Mouse (Mus musculus) gastrocnemius, postnatal 36 days (tissue): ENCODE data around the gene Smarcc1. TPM values are rescaled to one million over a fixed set of nuclear protein-coding genes. Genes with fewer than 3 reads are reported as not detected.
A peak's percentile ranks its signal among the peaks of the same experiment; 100 is the strongest.
"Not testable (repeated sequence)": the region's sequence is repeated elsewhere in the genome, so short reads cannot be mapped to it uniquely, and the experiment has no call there.

ENCODE experiments used
- DNase-seq, 2 experiments: peaks; one replicate each; pipeline ENCODE4 v3.0.0; 2022
- intact Hi-C: fragments of 180-260 bp; cut with DNase I; formaldehyde crosslinking; loops from one replicate; pipeline ENCODE4 v1.15.1; 2025
- total RNA-seq, 2 experiments: library from RNA; stranded (reverse); gene quantifications; 2 replicates each; pipeline ENCODE4 v1.2.3; 2021

Gene Smarcc1
- total RNA-seq, 2 experiments from 2014 or later, result 21.1 to 23.8 TPM

DNA sequence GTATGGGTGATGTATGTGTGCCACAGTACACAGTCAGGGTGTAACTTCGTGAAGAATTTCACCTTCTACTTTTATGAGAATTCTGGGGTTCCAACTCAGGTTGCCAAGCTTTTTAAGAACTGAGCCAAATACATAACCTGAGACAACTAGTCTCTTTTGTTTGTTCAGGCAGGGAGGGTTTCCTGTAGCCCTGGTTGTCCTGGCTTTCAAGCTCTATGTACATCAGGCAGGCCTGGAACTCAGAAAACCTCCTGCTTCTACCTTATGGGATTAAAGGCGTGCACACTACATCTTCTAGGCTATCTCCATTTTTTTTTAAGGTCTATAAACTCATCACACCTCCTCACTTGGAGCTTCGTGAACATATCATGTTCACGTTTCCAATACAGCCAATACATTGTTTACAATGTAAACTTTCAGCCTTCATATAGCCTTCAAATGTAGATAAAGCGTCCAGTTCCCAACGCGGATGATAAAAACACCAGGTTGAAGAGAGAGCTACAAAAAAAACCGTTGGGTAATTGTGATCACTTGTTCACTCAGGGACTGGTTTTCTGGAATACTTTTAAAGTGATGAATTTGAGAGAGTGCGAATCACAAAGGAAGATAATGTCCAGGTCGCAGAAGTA is 13.5 kb downstream of the Smarcc1 start:
- intact Hi-C loops, result no loop called here
- DNase-seq, result no peak

DNA sequence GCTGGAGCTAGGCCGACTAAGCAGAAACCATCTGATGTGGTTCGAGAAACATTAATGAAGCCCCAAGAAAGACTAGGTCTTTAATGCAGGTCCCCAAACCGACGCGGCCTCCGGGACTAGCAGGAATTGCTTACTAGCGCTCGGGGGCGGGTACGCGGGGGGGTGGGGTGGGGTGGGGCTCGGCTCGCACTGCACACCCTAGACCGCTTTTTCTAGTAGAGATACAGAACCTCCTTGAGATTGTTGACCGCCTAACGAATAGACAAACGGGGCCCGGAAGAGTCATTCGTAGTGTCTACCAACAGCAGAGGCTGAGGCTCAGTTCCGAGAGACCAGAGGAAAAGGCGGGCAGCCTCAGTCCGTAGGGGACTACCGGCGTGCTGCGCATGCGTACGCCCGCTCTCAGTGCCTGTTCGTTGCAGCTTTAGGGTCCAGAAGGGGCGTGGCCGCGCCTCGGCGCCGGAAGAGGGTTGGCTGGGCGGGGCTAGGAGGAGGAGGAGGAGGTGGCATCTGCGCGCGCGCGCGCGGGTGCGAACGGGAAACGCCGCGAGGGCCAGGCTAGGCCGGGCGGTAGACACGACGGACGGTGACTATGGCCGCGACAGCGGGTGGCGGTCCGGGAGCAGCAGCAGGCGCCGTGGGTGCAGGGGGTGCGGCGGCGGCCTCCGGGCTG is 14.2 kb downstream of the Smarcc1 start:
- intact Hi-C loops, result no loop called here
- DNase-seq, result peak; percentile 99

DNA sequence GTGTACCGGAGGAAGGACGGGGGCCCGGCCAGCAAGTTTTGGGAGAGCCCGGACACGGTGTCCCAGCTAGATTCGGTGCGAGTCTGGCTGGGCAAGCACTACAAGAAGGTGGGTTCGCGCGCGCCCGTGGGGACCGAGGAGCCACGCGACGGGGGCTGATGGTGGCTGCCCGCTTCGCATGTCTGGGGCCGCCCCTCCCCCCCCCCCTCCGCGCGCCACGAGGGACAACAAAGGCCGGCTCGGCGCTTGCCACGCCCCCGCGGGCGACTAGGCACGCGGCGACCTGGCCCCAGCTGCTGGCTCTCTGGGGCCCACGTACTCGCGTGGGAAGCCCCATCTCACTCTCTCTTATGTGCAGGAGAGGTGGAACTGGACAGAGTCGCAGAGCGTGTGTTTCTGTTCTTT is 14.7 kb downstream of the Smarcc1 start:
- DNase-seq, result no peak
- intact Hi-C loops, result no loop called here

DNA sequence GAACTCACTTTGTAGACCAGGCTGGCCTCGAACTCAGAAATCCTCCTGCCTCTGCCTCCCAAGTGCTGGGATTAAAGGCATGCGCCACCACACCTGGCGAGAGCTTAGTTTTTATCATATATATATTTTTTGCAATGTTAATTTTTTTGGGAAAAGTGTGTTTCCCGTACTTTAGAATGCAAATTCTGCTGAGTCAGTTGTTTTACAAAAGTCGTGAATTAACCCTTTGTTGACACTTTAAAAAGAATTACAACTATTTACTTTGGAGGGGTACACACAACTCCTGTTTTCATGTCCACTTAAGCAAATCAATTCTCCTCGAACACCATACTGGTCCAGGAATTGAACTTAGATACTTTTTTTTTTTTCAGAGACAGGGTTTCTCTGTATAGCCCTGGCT is 15.4 kb downstream of the Smarcc1 start:
- DNase-seq, result no peak
- intact Hi-C loops, result no loop called here

DNA sequence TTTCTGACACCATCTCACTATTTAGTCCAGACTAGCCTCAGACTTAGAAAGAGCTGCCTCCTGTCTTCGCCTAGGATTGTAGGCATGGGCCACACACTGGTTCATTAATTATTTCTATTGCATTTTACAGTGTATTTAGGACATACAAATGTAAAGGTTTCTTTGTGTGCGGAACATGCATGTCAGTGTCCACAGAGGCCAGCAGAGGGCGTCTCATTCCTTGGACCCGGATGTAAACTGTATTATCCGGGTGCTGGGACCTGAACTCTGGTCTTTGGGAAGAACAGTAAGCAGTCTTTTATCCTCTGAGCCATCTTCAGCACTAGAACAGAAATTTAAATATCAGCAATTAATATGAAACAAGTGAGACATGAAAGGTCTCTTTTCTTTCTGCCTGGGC is 16.7 kb downstream of the Smarcc1 start:
- intact Hi-C loops, result no loop called here
- DNase-seq, result no peak

DNA sequence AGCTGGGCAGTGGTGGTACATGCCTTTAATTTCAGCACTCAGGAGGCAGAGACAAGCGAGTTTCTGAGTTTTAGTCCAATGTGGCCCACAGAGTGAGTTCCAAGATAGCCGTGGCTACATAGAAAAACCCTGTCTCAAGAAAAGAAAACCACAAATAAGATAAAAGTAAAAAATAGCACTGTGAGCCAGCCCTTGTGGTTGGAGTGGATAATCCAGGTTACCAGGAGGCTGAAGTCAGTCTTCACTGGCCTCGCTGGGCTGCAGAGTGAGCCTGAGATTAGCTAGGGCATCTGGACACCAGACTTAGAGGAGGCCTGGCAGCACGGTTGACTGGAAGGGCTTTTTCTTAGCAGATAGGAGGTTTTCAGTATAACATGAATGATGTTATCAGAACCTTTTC is 21.6 kb downstream of the Smarcc1 start:
- intact Hi-C loops, result no loop called here

DNA sequence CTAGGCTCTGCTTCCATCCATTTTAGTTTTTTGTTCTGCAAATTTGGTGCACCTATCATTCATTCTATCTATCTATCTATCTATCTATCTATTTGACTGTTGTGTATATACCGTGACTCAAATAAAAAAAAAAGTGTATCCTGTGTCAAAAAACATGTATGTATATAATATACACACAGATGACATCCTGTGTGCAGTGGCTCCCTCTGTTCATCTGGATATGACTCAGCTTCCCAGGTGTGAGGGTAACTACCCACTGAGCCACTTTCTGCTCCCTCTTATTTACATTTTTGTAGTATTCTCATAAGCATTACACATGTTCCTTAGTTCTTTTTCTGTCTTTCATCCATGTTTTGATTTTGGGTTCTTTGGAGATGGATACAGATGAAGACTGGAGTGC is 24.6 kb downstream of the Smarcc1 start:
- DNase-seq, result no peak
- intact Hi-C loops, result no loop called here

More for the DNA sequence above, 21.6 kb downstream of the Smarcc1 start:
- no peak for DNase-seq

DNA sequence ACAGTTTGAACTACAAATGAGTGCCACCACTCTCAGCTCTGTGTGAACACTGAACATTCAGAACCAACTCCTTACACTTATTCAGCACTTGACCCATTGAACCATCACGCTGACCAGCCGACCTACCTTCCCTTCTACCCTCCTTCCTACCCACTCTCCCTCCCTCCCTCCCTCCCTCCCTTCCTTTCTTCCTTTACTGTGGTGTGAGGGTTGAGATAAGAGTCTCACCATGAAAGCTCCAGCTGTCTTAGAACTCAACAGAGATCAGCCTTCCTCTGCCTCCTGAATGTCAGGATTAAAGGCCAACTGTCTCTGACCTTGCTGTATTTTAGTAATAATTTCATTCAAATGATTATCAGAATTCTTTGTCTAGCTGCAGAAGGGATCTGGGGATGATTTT is 31.1 kb downstream of the Smarcc1 start:
- no peak for DNase-seq
- intact Hi-C loops, result no loop called here

DNA sequence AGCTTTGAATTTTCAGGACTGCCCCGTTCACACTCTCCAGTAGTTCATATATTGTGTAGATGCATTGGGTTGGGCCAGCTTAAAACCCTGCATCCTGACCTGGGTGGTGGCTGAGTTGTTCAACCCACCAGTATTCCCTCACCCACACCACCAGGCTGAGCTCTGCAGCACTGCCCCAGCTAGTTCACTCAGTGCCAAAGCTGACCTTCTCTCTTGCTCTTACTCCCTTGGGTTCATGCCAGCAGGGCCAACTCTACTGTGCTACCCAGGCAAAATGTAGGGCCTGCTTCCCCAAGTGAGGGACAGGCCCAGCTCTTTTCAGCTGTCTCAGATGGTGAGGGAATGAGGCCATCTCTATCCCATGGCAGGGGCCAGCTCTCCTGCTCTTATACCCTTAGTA is 41.5 kb downstream of the Smarcc1 start:
- intact Hi-C loops, result no loop called here

DNA sequence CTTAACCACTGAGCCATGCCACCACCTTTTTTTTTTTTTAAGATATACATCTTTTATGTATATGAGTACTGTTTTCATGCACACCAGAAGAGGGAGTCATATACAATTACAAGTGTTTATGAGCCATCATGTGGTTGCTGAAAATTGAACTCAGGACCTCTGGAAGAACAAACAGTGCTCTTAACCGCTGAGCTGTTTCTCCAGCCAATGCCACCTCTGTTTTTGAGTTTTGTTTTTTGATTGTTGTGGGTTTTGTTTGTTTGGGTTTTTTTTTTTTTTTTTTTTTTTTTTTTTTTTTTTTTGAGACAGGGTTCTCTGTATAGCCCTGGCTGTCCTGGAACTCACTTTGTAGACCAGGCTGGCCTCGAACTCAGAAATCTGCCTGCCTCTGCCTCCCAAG is 43.0 kb downstream of the Smarcc1 start:
- intact Hi-C loops, result not testable (repeated sequence)

More for the DNA sequence above, 41.5 kb downstream of the Smarcc1 start:
- DNase-seq, result no peak

DNA sequence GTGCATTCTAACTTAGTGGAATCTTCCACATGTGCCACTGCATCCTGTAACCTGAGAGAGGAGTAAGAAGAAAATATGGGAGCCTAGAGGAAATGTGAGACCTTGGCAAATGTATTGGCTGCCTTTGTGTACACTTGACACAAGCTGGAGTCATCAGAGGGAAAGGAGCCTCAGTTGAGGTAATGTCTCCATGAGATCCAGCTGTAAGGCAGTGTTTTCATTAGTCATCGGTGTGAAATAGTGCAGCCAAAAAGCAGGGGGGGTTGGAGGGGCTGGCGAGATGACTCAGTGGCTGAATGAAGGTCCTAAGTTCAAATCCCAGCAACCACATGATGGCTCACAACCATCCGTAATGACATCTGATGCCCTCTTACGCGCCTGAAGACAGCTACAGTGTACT is 44.9 kb downstream of the Smarcc1 start:
- intact Hi-C loops, result no loop called here
- no peak for DNase-seq

More for the DNA sequence above, 43.0 kb downstream of the Smarcc1 start:
- DNase-seq, result not testable (repeated sequence)

DNA sequence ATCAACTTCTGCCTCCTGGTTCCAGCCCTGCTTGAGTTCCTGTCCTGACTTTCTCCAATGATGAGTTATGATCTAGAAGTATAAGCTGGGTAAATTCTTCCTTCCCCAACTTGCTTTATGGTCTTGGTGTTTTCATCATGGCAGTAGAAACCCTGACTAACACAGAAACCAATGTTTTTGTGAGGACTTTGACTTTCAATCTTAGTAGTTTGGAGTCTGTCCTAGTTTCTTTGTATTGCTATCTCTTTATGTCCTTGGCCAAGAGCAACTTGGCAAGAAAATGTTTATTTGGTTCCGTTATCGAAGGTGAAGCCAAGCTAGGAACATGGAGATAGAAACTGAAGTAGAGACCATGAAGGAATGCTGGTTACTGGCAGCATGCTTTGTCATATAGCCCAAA is 45.6 kb downstream of the Smarcc1 start:
- DNase-seq, result no peak
- intact Hi-C loops, result no loop called here

DNA sequence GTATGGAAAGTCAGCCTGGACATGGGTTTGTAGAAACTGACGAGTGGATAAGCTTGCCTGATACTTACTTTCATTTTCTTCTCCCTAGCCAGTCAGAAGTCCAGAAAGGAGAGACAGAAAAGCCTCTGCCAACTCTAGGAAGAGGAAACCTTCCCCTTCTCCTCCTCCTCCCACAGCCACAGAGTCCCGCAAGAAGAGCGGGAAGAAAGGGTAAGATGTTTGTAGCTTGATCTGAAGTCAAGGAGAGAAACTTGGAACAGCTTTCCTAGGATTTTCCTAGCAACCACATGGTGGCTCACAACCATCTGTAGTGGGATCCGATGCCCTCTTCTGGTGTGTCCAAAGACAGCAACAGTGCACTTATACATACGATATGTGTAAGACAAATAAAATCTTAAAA is 53.4 kb downstream of the Smarcc1 start:
- no peak for DNase-seq
- intact Hi-C loops, result loop anchor here (5.0 kb wide), 1 partner anchor 126 kb away; no protein-coding TSS in a partner anchor

DNA sequence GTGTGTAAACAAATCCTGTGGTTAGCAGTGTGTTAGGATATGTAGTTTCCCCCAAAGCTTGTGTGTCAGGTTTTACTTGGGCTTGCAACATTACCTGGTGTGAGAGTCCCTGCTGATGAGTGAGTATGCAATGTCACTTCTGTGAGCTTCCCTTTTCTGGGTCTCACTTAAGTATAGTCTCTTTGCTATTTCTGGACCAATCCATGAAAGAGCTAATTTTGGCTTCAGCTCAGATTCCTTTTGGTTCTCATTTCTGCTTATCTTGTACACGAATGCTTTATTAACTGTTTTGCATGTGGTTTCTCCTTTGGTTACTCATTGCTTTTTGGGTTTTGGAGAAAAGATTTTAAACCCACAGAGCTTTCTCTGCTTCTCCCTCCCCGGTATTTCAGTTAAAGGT is 82.4 kb downstream of the Smarcc1 start:
- intact Hi-C loops, result no loop called here
- DNase-seq, result no peak

DNA sequence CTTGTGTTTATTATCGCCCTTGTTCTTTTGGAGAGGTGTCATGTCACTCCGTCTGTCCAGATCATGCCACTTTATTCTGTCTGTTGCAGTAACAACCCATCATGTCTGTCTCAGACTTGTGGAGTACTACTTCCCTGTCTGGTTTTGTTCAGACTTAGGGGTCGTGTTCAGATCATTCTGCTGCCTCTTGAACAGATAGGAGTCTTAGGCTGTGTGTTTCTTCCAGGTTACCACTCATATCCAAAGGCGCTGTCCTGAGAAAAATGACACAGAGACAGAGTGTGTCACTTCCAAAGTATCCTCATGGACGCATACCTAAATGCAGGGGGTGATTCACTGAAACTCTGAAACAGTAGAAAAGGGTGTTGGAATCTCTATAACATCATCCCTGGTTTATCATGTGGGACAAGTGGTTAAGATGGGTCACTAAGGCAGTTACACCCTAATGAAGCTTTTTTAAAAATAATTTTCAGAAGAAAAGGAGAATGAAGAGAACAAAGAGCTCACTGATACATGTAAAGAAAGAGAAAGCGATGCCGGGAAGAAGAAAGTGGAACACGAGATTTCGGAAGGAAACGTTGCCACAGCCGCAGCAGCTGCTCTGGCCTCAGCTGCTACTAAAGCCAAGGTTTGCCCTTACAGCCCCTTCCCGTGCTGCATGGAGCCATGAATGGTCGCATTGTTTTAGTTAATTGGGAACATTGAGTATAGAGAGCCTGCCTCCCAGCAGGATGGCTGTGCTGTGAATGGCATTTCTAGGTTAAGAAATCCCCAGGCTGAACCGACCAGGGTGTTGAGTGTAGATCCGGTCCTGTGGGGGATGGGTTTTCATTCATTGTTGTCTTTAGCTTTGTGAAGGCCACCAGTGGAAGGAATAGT is 88.3 kb downstream of the Smarcc1 start:
- intact Hi-C loops, result no loop called here
- DNase-seq, result no peak

DNA sequence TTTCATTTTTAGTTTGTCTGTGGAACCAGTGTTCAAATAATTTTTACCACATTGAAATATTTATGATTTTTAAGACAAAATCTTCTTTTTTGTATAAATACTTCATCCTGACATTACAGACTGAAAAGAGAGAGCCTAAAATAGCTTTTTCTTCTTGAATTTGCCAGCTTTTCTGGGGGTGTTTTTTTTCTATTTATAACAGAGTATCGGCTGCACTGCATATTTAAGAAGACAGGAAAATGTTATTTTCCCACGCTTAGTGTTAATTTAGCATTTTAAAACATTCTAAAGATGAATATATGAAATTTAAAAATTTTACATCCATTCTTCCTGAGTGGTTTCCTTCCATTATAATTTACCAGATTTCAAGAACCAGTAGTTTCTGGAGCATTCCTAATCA is 88.9 kb downstream of the Smarcc1 start:
- no peak for DNase-seq
- intact Hi-C loops, result no loop called here

DNA sequence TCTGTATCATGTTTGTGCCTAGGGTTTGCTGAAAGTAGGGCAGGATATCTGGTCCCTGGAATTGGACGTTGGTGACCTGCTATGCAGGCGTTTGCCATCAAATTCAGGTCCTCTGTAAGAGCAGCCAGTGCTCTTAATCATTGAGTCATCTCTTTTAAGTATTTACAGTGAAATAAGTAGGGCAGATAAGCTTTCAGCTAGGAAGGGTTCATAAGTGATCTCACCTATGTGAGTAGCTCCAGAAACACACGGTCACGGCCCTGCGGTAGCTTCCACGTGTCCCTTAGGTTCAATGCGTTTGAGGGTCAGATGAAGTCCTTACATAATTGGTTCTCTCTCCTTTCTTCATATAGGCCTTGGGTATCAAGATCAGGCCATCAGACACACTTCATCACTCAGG is 90.8 kb downstream of the Smarcc1 start:
- intact Hi-C loops, result no loop called here
- no peak for DNase-seq

DNA sequence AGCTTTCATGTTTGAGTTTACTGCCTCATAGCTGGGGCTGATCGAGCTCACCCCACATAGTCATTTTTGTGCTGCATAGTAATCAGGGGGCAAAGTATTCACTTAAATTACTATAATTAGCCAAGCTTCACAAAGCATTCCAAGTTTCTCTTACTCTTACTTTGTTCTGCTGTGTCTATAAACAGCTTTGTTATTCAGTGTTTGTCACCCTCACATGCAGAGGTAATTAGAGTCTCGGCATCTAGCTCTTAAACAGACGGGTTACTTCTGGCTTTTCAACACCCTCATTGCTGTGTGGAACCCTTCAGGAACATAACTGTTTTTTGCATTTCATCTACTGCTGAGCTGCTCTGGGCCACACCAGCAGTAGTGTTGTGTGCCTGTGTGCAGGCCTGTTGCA is 91.5 kb downstream of the Smarcc1 start:
- intact Hi-C loops, result no loop called here
- no peak for DNase-seq

DNA sequence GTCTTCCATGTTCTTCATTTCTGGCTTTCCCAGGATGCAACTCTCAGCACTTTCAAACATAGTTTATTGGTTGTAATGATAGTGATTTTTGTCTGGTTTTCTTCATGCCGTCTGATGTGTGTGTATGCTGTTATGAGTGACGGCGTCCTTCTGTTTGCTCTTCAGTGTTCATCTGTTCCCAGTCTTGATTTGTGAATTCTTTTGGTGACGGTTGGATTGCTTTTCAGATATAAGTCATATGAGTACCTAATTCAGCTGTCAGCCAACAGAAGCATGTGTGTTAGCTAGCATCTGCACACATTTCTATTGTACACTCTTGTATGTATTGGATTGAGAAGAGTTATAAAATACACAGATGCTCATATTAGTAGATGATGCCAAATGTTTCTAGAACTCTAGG is 106.8 kb downstream of the Smarcc1 start:
- intact Hi-C loops, result no loop called here
- no peak for DNase-seq

DNA sequence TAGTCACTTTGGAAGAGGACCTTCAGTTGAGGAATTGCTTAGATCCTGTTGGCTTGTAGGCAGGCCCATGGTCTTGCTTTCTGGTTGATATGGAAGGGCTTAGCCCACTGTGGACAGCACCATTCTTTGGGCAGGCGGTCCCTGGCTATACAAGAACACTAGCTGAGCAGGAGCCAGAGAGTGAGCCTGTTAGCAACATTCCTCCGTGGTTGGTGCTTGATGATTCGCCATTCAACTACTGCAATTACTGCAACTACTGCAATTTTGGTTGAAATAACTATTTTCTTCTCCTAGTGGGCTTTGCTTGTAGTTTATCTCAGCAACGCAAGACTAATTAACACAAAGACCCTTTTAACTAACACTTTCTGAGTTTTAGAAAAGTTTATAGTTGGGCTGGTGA is 108.7 kb downstream of the Smarcc1 start:
- intact Hi-C loops, result no loop called here
- DNase-seq, result no peak

DNA sequence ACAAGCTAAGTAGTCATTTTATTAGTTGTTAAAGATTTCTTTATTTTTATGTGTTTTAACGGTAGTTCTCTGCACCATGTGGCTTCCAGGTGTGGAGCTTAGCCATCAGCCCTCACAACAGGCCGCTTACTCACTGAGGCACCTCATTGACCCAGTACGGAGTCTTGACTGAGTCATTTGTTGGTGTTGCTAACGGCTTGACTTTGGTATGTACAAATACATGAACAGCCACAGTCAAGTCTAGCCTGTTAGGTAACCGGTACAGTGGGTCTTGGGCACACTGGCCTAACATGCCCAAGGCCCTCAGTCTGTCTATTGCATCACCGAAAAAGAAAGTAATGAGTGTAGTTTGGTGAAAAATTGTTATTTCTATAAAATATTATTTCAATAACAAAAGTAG is 111.2 kb downstream of the Smarcc1 start:
- intact Hi-C loops, result no loop called here
- no peak for DNase-seq

DNA sequence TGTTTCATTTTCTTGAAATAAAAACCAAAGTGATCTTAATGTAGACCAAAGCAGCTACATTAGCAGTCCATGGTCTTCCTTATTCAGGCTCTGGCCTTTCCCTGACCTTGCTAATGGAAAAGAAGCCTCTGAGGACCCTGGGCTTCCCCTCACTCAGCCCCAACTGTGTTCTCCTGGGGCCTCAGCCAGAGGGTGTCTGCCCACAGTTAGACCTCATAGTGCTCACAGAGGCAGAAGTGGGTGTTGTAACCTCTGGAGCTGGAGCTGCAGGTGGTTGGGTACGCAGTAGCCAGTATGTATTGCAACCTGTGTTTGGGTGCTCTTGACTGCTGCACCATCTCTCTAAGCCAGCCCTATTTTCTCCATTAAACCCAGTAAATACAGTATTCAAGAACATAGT is 111.6 kb downstream of the Smarcc1 start:
- intact Hi-C loops, result no loop called here
- DNase-seq, result no peak
